Mouse (Mus musculus) urinary bladder, adult 18-20 months (tissue): ENCODE data around the gene AU040320.

Source experiments
- DNase-seq, 2 experiments: peaks; one replicate each; pipeline ENCODE4 v3.0.0; 2022; ENCODE audit warnings: low spot score in 2 of 2, mixed read lengths in 2 of 2

Gene AU040320

GRCm38 (mm10) chr4:126850778-126851080, 97.4 kb downstream of the AU040320 start:
- no peak for DNase-seq

- no peak for DNase-seq
These were observed 99.6 kb downstream of the AU040320 start for GRCm38 (mm10) chr4:126852971-126853370.

GRCm38 (mm10) chr4:126860268-126860986, 107.1 kb downstream of the AU040320 start:
- no peak for DNase-seq

GRCm38 (mm10) chr4:126861514-126862266, 108.3 kb downstream of the AU040320 start:
- DNase-seq = no peak

- no peak for DNase-seq
These were observed 115.4 kb downstream of the AU040320 start for GRCm38 (mm10) chr4:126868699-126869098.

GRCm38 (mm10) chr4:126872717-126873116, 119.4 kb downstream of the AU040320 start:
- no peak for DNase-seq

GRCm38 (mm10) chr4:126879560-126880275, 126.4 kb downstream of the AU040320 start:
- DNase-seq = no peak

GRCm38 (mm10) chr4:126883602-126884001, 130.3 kb downstream of the AU040320 start:
- DNase-seq = no peak

GRCm38 (mm10) chr4:126885953-126886352, 132.6 kb downstream of the AU040320 start:
- DNase-seq = no peak

- no peak for DNase-seq
These were observed 136.5 kb downstream of the AU040320 start for GRCm38 (mm10) chr4:126889879-126890278.
